Mouse (Mus musculus) layer of hippocampus, postnatal 10 days (tissue): ENCODE measurements around the gene Med13l. TPM values are rescaled to one million over a fixed set of nuclear protein-coding genes. Genes with fewer than 3 reads are reported as not detected.

Source experiments
- DNase-seq, 2 experiments: peaks; one replicate each; pipeline ENCODE4 v3.0.0; 2021; ENCODE audit warnings: low spot score in 2 of 2
- total RNA-seq, 2 experiments: library from RNA; stranded (reverse); gene quantifications; 2 replicates each; pipeline ENCODE4 v1.2.3; 2021

The Med13l gene
- total RNA-seq, 2 experiments from 2014 or later, result 63.1 to 64.4 TPM

- no peak for DNase-seq
Observed at GRCm38 (mm10) chr5:118688886-118689835, 128.7 kb downstream of the Med13l start.

GRCm38 (mm10) chr5:118691025-118691709, 130.7 kb downstream of the Med13l start:
- DNase-seq, result no peak

DNA sequence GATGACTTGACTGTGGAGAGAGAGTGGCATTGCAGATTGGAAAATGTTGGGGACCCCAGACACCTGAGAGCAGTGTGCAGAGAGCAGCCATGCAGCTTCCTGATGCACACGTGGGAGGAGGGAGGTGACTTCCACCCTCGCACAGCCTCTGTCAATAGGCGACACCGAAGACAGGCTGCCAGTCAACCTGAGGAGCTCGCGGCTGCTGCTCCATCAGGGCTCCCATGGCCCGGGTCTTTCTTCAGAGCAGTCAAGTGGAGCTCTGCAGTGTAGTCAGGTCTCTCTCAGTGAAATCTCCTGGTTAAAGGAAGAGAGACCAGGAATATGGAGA, 131.2 kb downstream of the Med13l start:
- DNase-seq, result no peak

DNA sequence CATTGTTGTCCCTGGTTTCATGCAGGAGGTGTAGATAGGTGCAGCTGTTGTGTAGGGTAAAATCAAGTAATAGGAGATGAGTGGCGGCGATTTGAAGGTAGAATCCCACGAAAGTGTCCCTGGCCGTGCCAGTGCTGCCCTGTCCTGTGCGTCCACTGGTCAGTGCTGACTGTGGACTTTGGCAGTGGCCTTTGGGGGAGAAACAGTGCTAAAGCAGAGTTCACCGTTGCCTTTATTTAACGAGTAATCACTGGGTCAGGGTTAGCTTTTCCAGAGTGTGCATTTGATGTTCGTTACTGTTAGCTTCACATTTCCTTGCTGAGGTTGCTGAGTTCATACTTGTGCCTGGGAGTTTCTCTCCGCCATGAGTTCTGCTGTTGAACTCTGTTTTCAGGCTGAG, 133.5 kb downstream of the Med13l start:
- DNase-seq, result no peak

GRCm38 (mm10) chr5:118697073-118697472, 136.6 kb downstream of the Med13l start:
- no peak for DNase-seq

GRCm38 (mm10) chr5:118700978-118701377, 140.5 kb downstream of the Med13l start:
- DNase-seq, result no peak

GRCm38 (mm10) chr5:118702674-118703073, 142.2 kb downstream of the Med13l start:
- DNase-seq, result no peak

DNA sequence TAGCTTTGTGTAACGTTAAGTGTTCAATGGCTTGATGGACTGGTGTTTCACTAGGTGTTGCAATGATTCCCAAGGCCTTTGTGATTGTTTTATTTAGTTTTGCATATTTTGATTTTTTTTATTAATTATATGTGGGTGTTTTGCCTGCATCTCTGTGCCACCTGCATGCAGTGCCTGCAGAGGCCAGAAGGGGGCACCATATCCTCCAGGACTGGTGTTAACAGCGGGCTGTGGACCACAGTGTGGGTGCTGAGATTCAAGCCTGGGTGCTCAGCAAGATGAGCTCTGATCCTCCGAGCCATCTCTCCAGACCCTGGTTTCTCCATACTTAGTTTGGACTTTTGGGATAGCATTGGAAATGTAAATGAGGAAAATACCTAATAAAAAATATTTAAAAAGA, 143.7 kb downstream of the Med13l start:
- no peak for DNase-seq

GRCm38 (mm10) chr5:118704960-118705359, 144.5 kb downstream of the Med13l start:
- no peak for DNase-seq

DNA sequence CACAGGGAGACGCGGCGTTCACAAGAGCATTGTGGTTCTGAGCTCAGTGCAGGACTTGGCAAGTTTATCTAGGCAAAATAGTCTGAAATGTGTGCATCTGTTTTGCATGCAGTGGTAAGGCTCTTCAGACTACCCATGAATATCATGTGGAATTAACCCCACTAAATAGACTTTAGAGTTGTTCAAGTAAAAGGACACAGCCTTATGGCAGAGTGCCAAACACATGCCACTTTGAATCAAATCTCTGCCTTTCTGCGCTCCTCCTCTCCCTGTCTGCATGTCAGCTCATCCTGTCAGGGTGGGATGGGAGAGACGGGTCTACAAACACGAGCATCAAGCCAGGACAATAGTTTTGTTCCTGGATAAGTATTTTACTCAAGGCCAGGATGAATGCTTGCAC, 145.5 kb downstream of the Med13l start:
- no peak for DNase-seq

DNA sequence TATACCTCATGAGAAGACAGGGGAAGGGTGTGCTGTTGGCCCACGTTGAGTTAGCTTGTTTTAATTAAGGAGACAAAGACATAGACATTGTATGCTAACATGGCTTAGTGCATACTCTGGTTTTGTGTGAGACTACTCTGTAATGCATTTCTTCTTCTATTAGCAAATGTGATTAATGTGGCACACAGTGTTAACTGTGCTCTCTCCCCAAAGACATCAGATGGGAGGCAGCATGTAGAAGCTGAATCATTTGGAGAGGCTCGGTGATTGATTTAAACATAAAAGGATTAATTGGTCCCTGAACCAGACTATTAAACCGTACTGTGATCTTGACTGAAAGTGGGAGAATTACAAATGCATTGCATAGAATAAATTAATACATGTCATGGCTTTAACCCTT, 145.9 kb downstream of the Med13l start:
- no peak for DNase-seq

GRCm38 (mm10) chr5:118707501-118707900, 147.0 kb downstream of the Med13l start:
- no peak for DNase-seq

GRCm38 (mm10) chr5:118708215-118708949, 147.9 kb downstream of the Med13l start:
- peak; percentile 69 to 77 for DNase-seq

DNA sequence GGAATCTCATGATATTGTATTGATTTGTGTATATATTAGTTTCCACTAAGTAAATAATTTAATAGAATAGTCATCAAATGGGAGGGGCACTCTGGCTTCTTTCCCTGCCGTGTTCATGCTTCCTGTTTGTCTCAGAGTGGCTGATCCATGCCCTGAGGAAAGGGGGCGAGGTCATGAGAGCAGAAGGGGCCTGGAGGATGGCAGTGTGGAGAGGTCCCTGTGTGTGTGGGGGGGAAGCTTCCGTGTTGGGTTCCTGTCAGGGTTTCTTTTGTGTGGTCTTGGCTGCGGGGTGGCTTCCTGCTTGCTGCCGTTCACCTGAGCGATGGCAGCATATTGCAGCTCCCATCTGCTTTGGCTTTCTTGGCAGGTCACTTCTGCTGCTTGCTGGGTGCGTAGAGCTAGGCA, 149.4 kb downstream of the Med13l start:
- no peak for DNase-seq

- DNase-seq, result no peak
Observed at GRCm38 (mm10) chr5:118715518-118715917, 155.0 kb downstream of the Med13l start.

GRCm38 (mm10) chr5:118716295-118717271, 156.1 kb downstream of the Med13l start:
- no peak for DNase-seq

GRCm38 (mm10) chr5:118717456-118717855, 157.0 kb downstream of the Med13l start:
- DNase-seq, result no peak

DNA sequence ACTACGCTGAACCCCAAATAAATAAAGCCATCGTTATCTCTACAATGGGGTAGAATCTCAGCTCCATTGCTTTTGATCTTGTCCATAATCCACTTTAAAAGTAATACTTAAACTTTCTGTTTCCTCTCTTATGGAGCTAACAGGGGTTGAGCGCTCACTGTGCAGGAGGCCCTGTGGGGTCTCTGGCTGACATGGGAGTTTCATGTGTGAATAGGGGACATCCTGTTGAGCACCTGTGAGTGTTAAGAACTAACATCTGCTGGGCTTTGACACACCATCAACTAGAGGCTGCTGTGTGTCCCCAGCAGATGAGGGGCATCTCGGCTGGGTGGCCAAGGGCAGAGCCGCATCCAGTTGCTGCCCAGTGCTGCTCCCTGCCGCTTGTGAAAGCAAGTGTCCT, 157.6 kb downstream of the Med13l start:
- DNase-seq, result no peak

- DNase-seq, result no peak
Observed at GRCm38 (mm10) chr5:118721416-118721815, 160.9 kb downstream of the Med13l start.

- DNase-seq, result no peak
Observed at GRCm38 (mm10) chr5:118721848-118722247, 161.4 kb downstream of the Med13l start.

GRCm38 (mm10) chr5:118722456-118722855, 162.0 kb downstream of the Med13l start:
- no peak for DNase-seq
